Mouse (Mus musculus): ENCODE measurements around the gene Slc37a1.

Gene Slc37a1

DNA sequence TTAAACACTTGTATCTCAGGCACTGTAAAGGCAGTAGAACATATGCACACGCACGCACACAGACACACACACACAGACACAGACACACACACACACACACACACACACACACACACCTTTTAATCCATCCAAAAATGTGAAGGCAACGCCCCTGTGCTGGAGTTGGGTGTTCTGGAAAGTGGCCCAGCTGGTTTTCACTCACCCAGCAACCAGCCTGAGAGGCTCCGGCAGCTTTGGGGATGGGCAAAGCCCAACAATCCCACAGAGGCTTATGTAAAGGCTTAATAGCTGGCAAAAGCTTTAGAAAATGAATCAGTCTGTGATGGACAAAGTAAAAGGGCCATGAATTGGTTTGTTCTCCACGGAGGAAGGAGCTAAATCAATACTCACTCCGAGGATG is 113.7 kb downstream of the Slc37a1 start:
- DNase-seq (ENCODE audit: low spot score in 2 of 2), result no peak

All from right cerebral cortex, postnatal 10 days (tissue).